Mouse (Mus musculus): ENCODE measurements around the gene Emilin2.
"Not testable (repeated sequence)": the region's sequence is repeated elsewhere in the genome, so short reads cannot be mapped to it uniquely, and the experiment has no call there.

The Emilin2 gene

GRCm38 (mm10) chr17:71311340-71312171 is at the start of gene Emilin2:
Emilin2 (minus strand) TSS chr17:71311978.
- peak; percentile 42 for DNase-seq (ENCODE audit: low spot score)

- no peak for DNase-seq (ENCODE audit: low spot score)
Observed at GRCm38 (mm10) chr17:71355526-71355925, 43.7 kb upstream of the Emilin2 start.

- DNase-seq (ENCODE audit: low spot score): no peak
Observed at GRCm38 (mm10) chr17:71354205-71354604, 42.4 kb upstream of the Emilin2 start.

GRCm38 (mm10) chr17:71348188-71348587 is 36.4 kb upstream of the Emilin2 start:
- DNase-seq (ENCODE audit: low spot score): no peak

GRCm38 (mm10) chr17:71342006-71342405 is 30.2 kb upstream of the Emilin2 start:
- DNase-seq (ENCODE audit: low spot score): no peak

- DNase-seq (ENCODE audit: low spot score): no peak
Observed at GRCm38 (mm10) chr17:71338627-71339026, 26.8 kb upstream of the Emilin2 start.

- DNase-seq (ENCODE audit: low spot score): no peak
Observed at GRCm38 (mm10) chr17:71337546-71337945, 25.8 kb upstream of the Emilin2 start.

GRCm38 (mm10) chr17:71336421-71336820 is 24.6 kb upstream of the Emilin2 start:
- DNase-seq (ENCODE audit: low spot score): no peak

GRCm38 (mm10) chr17:71332298-71332697 is 20.5 kb upstream of the Emilin2 start:
- no peak for DNase-seq (ENCODE audit: low spot score)

- DNase-seq (ENCODE audit: low spot score): not testable (repeated sequence)
Observed at GRCm38 (mm10) chr17:71320731-71321130, 9.0 kb upstream of the Emilin2 start.

GRCm38 (mm10) chr17:71319361-71319760 is 7.6 kb upstream of the Emilin2 start:
- no peak for DNase-seq (ENCODE audit: low spot score)

- DNase-seq (ENCODE audit: low spot score): no peak
Observed at GRCm38 (mm10) chr17:71317571-71317970, 5.8 kb upstream of the Emilin2 start.

- no peak for DNase-seq (ENCODE audit: low spot score)
Observed at GRCm38 (mm10) chr17:71314315-71314714, 2.5 kb upstream of the Emilin2 start.

GRCm38 (mm10) chr17:71310486-71311339 is 1.1 kb downstream of the Emilin2 start:
- DNase-seq (ENCODE audit: low spot score): peak; percentile 31

GRCm38 (mm10) chr17:71309711-71310485 is 1.9 kb downstream of the Emilin2 start:
- DNase-seq (ENCODE audit: low spot score): no peak

- DNase-seq (ENCODE audit: low spot score): no peak
Observed at GRCm38 (mm10) chr17:71309141-71309540, 2.6 kb downstream of the Emilin2 start.

- no peak for DNase-seq (ENCODE audit: low spot score)
Observed at GRCm38 (mm10) chr17:71308296-71308695, 3.5 kb downstream of the Emilin2 start.

- no peak for DNase-seq (ENCODE audit: low spot score)
Observed at GRCm38 (mm10) chr17:71307251-71307790, 4.5 kb downstream of the Emilin2 start.

GRCm38 (mm10) chr17:71306716-71307115 is 5.1 kb downstream of the Emilin2 start:
- DNase-seq (ENCODE audit: low spot score): no peak

GRCm38 (mm10) chr17:71306091-71306490 is 5.7 kb downstream of the Emilin2 start:
- DNase-seq (ENCODE audit: low spot score): no peak

- DNase-seq (ENCODE audit: low spot score): no peak
Observed at GRCm38 (mm10) chr17:71303444-71303843, 8.3 kb downstream of the Emilin2 start.

- no peak for DNase-seq (ENCODE audit: low spot score)
Observed at GRCm38 (mm10) chr17:71301413-71301812, 10.4 kb downstream of the Emilin2 start.

Measured in ovary, postnatal 14 days (tissue).